Mouse (Mus musculus): ENCODE measurements around the gene Shisa9. TPM values are rescaled to one million over a fixed set of nuclear protein-coding genes. Genes with fewer than 3 reads are reported as not detected.

Shisa9 gene
- polyA plus RNA-seq, 1 experiment from 2014 or later: 0.51 TPM

DNA sequence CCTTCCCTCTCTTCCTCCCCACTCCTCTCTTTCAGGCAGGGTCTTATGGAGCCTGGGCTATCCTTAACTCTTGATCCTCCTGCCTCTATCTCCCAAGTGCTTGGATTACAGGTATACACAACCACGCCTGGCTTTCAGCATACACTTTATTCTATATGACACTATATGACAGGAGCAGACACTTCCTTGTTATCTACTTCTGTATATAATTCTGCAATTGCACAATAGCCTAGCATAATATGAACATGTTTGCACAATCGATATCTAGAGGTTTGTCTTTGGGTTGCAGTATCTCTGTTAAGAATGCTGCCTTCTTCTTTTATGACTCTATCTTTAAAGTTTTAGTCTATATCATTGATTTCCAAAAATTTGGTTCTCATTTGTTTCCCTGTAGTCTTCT, 230.1 kb downstream of the Shisa9 start:
- H3K9ac ChIP-seq (ENCODE audit: low read depth, low read length): no peak overlapping the region
- H3K36me3 ChIP-seq (ENCODE audit: insufficient read depth, low read length): no peaks in the 10 kb centered on the region
- no peak overlapping the region for H3K27ac ChIP-seq
- ATAC-seq (replicated peaks; ENCODE audit: low FRiP score, low read depth) (no peak), DNase-seq (ENCODE audit: low spot score) (no peak)
- H3K27me3 ChIP-seq (ENCODE audit: insufficient read depth, low read length): no peaks in the 10 kb centered on the region
- H3K4me1 ChIP-seq (replicated peaks; ENCODE audit: insufficient read depth, low read length): no peaks in the 10 kb centered on the region
- H3K4me3 ChIP-seq (replicated peaks; ENCODE audit: low read depth, low read length): no peak overlapping the region
- WGBS: 89% methylated on average over 2 of the region's 2 CpGs
- no peak overlapping the region for H3K4me2 ChIP-seq (ENCODE audit: low read length)
- no peaks in the 10 kb centered on the region for H3K9me3 ChIP-seq (replicated peaks; ENCODE audit: low read length)
- no peak for TF ChIP-seq CTCF (IDR thresholded peaks at IDR 0.05; ENCODE audit: low read depth)

DNA sequence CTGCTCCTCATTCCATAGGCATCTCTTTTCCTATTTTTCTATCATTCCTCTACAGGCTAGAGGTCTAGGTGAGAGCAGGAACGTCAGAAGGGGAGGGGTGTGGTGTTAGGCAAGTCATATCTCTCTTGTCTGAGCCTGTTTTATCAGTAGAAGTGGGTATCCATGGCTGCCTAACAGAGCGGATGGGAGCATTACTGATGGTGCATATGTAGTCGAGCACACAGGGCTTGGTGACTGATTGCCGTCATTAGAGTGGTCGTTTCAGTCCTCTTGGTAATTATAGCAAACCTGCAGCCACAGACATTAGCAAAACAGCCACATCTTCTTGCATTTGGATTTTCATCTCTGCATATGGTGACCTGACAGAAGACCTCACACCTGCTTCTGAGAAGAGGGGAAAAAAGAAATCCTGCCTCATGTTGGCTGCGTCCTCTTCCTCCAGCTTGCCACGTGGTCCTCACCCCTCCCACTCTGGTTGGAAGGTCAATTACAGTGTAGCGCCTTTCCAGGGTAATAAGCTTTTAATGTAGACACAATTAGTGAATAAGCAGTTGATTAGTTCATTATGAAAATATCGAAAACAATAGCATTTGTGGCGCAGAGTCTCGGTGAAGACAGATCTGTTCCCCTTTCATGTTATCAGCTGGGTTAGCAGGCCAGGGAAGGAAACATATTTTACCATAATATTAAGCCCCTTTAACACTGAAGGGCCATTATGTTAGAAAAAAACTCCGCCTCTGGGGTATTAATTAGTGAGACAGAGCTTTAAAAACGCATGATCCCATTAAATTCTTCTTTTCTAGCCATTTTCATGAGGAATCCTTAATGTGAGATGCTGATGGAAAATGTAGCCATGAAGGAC, 233.6 kb downstream of the Shisa9 start:
- H3K27ac ChIP-seq: no peak overlapping the region
- H3K4me1 ChIP-seq (replicated peaks; ENCODE audit: insufficient read depth, low read length): no peaks in the 10 kb centered on the region
- no peak for TF ChIP-seq CTCF (IDR thresholded peaks at IDR 0.05; ENCODE audit: low read depth)
- H3K27me3 ChIP-seq (ENCODE audit: insufficient read depth, low read length): no peaks in the 10 kb centered on the region
- no peak overlapping the region for H3K4me3 ChIP-seq (replicated peaks; ENCODE audit: low read depth, low read length)
- WGBS: 69% methylated on average over 13 of the region's 13 CpGs
- no peaks in the 10 kb centered on the region for H3K9me3 ChIP-seq (replicated peaks; ENCODE audit: low read length)
- no peaks in the 10 kb centered on the region for H3K36me3 ChIP-seq (ENCODE audit: insufficient read depth, low read length)
- DNase-seq (ENCODE audit: low spot score) (no peak), ATAC-seq (replicated peaks; ENCODE audit: low FRiP score, low read depth) (no peak)
- no peak overlapping the region for H3K4me2 ChIP-seq (ENCODE audit: low read length)
- H3K9ac ChIP-seq (ENCODE audit: low read depth, low read length): no peak overlapping the region

DNA sequence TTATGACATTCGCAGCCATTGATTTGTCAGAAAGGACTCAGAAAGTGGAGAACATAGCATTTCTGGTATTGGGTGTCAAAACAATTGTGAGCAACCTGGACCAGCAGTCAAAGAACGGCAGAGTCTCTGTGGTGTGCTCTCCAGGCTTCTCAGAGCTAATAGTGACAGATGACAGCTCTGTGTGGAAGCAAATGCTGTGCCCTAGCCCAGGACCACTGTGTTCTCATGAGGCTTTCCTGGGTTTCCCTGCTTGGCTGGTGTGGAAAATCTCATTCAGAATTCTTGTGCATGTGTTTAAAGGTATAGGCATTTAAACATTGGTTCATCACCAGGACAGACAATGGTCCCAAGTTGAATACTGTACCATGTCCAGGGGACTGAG, 234.2 kb downstream of the Shisa9 start:
- ATAC-seq (replicated peaks; ENCODE audit: low FRiP score, low read depth) (no peak), DNase-seq (ENCODE audit: low spot score) (no peak)
- Histone ChIP-seq H3K36me3 (ENCODE audit: insufficient read depth, low read length) (no peaks in the 10 kb centered on the region), H3K4me1 (replicated peaks; ENCODE audit: insufficient read depth, low read length) (no peaks in the 10 kb centered on the region), H3K9ac (ENCODE audit: low read depth, low read length) (no peak overlapping the region), H3K4me3 (replicated peaks; ENCODE audit: low read depth, low read length) (no peak overlapping the region), H3K4me2 (ENCODE audit: low read length) (no peak overlapping the region), H3K27ac (no peak overlapping the region), H3K27me3 (ENCODE audit: insufficient read depth, low read length) (no peaks in the 10 kb centered on the region), H3K9me3 (replicated peaks; ENCODE audit: low read length) (no peaks in the 10 kb centered on the region)
- no peak for TF ChIP-seq CTCF (IDR thresholded peaks at IDR 0.05; ENCODE audit: low read depth)
- 69% methylated on average over 2 of the region's 2 CpGs for WGBS

DNA sequence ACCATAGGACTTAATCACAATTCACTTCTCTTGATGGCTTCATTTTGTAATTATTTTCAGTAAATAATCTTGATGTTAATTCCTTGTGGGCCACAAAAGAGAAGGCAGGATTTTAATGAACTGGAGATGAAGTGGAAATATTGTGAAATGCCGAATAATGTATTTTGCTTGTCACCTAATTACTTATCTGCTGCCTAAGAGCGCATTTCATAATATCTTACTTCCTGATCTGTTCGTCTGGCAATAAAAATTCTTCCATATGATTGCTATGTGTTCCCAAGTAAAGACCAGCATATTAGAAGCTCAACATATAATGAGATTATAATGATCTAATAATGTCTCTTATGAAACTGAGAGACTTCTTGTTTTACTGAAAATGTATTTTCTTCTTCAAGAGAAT, 235.9 kb downstream of the Shisa9 start:
- no peak for ATAC-seq (replicated peaks; ENCODE audit: low FRiP score, low read depth)
- H3K9me3 ChIP-seq (replicated peaks; ENCODE audit: low read length): no peaks in the 10 kb centered on the region

DNA sequence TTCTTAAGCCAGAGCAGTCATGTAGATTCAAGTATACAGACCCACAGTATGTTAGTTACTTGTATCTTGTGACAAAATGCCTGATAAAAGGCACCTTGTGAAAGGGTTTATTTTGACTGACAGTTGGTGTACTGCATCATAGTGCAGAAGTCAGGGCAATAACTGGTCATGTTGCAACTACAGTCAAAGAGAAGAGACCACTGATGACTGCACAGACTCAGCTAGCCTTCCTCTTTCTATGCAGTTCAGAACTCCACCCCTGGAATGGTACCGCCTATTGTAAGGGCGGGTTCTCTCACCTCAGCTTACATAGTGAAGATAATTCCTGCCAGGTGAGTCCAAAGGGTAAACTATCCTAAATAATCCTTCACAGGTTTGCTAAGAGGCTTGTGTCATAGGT, 239.6 kb downstream of the Shisa9 start:
- Histone ChIP-seq H3K36me3 (ENCODE audit: insufficient read depth, low read length) (no peaks in the 10 kb centered on the region), H3K4me2 (ENCODE audit: low read length) (no peak overlapping the region), H3K9me3 (replicated peaks; ENCODE audit: low read length) (no peaks in the 10 kb centered on the region), H3K9ac (ENCODE audit: low read depth, low read length) (no peak overlapping the region), H3K27ac (no peak overlapping the region), H3K4me1 (replicated peaks; ENCODE audit: insufficient read depth, low read length) (no peaks in the 10 kb centered on the region), H3K27me3 (ENCODE audit: insufficient read depth, low read length) (no peaks in the 10 kb centered on the region), H3K4me3 (replicated peaks; ENCODE audit: low read depth, low read length) (no peak overlapping the region)
- TF ChIP-seq CTCF (IDR thresholded peaks at IDR 0.05; ENCODE audit: low read depth): no peak
- ATAC-seq (replicated peaks; ENCODE audit: low FRiP score, low read depth) (no peak), DNase-seq (ENCODE audit: low spot score) (no peak)
- WGBS: 90% methylated on average over 2 of the region's 2 CpGs

More for the DNA sequence above, 235.9 kb downstream of the Shisa9 start:
- Histone ChIP-seq H3K27ac (no peak overlapping the region), H3K4me2 (ENCODE audit: low read length) (no peak overlapping the region), H3K4me3 (replicated peaks; ENCODE audit: low read depth, low read length) (no peak overlapping the region), H3K36me3 (ENCODE audit: insufficient read depth, low read length) (no peaks in the 10 kb centered on the region), H3K27me3 (ENCODE audit: insufficient read depth, low read length) (no peaks in the 10 kb centered on the region), H3K4me1 (replicated peaks; ENCODE audit: insufficient read depth, low read length) (no peaks in the 10 kb centered on the region), H3K9ac (ENCODE audit: low read depth, low read length) (no peak overlapping the region)
- TF ChIP-seq CTCF (IDR thresholded peaks at IDR 0.05; ENCODE audit: low read depth): no peak
- 72% methylated on average over 3 of the region's 3 CpGs for WGBS
- no peak for DNase-seq (ENCODE audit: low spot score)

DNA sequence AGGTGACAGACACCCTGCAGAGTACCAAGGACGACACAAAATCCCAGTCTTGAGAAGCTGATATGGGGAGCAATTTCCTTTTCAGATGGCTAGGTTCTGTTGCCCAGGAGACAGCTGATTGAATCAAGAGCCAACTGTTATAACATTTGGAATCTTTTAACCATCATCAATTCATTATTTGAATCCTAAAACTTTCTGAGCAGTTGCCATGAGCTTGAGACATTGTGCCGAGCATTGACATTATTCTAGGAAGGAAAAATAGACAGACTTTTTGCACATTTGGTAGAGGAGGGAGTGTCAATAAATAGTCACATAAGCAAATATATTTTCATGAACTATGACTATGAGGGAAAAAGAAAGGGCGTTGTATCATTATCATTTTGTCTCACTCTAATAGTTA, 243.0 kb downstream of the Shisa9 start:
- H3K4me2 ChIP-seq (ENCODE audit: low read length): no peak overlapping the region
- no peak for DNase-seq (ENCODE audit: low spot score)
- H3K27me3 ChIP-seq (ENCODE audit: insufficient read depth, low read length): no peaks in the 10 kb centered on the region
- H3K9ac ChIP-seq (ENCODE audit: low read depth, low read length): no peak overlapping the region
- H3K4me1 ChIP-seq (replicated peaks; ENCODE audit: insufficient read depth, low read length): no peaks in the 10 kb centered on the region
- H3K36me3 ChIP-seq (ENCODE audit: insufficient read depth, low read length): no peaks in the 10 kb centered on the region
- no peak for TF ChIP-seq CTCF (IDR thresholded peaks at IDR 0.05; ENCODE audit: low read depth)
- H3K9me3 ChIP-seq (replicated peaks; ENCODE audit: low read length): no peaks in the 10 kb centered on the region
- no peak overlapping the region for H3K4me3 ChIP-seq (replicated peaks; ENCODE audit: low read depth, low read length)
- H3K27ac ChIP-seq: no peak overlapping the region
- 66% methylated on average over 3 of the region's 3 CpGs for WGBS
- no peak for ATAC-seq (replicated peaks; ENCODE audit: low FRiP score, low read depth)
